Mouse (Mus musculus): Measurements from ENCODE around the gene Hat1.
A peak's percentile ranks its signal among the peaks of the same experiment; 100 is the strongest.
"Not testable (repeated sequence)": the region's sequence is repeated elsewhere in the genome, so short reads cannot be mapped to it uniquely, and the experiment has no call there.

Gene Hat1

DNA sequence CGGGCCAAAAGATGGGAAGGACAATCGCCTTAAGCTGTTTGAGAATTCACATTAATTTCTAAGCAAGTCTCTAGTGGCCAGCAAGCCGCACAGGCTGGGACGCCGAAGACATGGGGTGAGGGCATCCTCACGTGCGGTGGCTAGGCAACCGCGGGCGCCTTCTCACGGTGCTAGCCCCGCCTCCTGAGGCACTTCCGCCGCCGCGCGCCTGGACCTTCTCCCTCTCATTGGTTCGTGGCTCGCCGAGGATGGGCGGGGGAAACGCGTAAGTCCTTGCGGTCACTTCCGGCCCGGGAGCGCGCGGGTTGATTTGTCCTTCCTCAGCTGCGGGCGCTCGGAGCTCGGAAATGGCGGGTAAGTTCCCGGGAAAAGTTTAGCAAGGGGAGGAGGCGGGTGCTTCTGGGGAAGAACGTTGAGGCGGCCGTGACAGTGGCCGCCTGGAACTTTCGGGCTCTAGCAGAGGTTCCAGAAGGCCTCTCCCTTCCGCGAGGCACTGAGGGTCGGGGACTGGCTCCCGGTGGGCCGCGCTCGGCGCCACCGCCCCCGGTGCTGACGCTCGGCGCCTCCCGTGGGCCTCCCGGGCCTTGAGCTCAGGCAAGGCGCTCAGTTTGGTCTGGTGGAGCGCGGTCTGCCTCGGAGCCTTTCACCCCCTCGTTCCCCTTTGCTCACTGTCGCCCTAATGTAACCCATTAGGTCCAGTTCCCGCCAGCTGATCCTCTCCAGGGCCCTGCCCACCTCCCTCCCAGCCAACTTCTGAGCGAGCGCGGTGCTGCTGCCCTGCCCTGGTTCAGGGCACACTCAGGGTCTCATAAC lies at the start of gene Hat1:
Gene Hat1, plus strand, starts transcription at position 8 of the 813 bp plus-strand sequence.
- peak; percentile 98 for DNase-seq (ENCODE audit: low read depth, low spot score)

DNA sequence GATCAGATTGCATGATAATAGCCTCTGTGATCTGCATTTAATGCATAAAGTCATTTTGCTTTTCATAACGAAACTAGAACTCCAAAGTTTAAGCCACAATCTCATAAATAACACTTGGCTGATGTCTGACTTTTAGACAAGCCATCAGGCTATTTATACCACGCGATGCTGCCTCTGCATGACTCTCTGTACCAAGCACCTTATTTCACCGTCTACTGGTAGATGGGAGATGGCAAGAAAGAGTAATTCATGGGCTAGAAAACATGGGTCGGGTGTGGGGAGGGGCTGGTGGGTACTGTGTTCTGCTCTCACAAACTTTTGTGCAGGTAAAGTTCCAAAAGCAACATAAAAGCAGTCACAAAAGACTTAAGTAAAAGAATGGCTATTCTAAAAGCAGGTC lies 48.6 kb upstream of the Hat1 start:
- peak; percentile 47 for DNase-seq (ENCODE audit: low read depth, low spot score)

DNA sequence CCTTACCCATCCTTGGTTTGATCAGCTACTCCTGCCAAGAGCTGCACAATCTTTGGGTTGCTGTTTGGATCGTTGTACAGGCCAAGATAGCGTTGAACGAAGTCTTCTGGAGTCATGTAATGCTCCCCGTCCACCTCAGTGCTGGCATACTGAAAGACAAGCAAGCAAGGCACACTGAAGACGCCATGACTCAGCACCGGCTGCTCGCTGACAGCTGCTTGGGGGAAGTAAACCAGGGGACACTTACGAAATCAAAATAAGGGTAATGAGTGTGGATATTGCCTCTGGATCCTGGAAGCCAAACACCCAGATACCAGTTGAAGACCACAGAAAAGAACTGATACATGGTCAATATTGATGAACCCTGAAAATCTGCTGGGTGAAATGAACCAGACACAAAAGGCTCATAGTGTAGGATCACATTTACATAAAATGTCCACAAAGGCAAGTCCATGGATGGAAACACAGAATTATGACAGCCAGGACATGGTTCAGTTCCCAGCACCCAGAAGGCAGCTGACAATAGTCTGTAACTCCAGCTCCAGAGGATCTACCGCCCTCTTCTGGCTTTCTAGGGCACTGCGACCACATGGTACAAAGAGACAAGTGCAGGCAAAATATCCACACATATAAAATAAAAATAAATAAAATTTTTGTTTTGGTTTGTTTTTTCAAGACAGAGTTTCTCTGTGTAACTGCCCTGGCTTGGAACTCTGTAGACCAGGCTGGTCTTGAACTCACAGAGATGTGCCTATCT lies 44.7 kb upstream of the Hat1 start:
- no peak for DNase-seq (ENCODE audit: low read depth, low spot score)

DNA sequence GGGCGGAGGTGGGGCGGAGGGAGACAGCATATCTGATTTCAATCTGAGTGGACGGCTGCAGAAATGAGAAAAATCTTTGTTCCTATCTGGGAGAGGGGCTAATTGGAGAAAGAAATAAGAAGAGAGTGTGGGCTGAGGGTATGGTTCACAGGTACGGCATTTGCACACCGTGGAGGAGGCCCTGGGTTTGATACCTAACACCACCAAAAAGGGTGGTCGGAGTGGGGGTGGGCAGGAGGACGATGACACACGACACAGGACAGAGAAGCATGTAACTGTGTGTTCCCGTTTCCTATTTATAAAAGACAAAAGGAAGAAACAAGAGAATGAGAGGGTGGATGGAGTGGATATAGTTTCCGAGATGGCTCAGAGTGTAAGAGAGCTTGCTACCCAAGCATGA lies 41.6 kb upstream of the Hat1 start:
- no peak for DNase-seq (ENCODE audit: low read depth, low spot score)

DNA sequence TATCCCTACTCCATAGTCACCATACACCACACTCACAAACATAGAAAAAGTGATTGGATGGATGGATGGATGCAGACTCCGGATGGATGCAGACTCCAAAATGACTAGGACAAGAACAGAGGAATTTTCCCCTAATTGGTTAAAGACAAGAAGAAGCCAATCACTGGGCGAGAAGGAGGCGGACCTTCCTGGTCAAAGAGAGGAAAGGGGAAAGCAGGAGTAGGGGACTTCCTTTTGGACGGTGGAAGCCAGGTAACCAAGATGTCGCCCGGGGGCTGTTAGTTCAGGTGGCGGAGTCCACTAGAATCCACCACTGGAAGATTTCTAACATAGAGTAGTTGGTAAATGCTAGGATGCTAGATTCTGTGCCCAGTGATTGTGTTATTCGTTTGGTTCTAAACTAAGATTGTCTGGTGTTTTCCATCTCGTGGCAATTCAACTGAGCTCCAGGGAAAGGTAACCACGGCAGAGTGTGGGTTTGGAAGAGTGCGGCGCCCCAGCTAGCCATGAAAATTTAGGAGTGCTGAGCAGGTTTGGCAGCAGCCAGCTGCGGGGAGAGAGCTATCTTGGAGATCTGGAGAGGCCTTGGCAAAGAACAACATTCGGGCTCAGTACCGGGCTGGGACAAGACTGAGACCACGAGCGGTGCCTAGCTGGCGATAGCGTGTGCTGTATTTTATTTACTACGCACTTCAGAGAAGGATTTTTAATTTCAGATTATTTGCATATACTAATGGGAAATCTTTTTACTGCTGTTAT lies 40.8 kb upstream of the Hat1 start:
- no peak for DNase-seq (ENCODE audit: low read depth, low spot score)

DNA sequence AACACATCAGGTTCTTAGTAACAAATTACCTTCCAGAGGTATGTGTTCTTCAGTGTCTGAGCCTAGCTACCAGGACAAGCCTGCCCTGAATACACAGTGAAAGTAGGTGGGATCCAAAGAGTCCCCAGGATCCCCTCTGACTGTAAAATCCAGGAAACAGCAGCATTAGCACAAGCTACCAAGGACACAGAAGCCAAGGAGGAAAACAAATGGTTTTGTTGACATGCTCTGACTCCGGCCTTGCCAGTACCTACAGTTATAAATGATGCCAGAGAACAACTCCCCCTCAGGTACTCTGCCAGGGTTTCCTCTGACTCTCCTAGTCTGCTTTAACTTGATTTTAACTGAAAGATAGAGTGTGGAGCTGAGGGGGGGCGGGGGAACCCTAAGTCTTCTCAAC lies 39.2 kb upstream of the Hat1 start:
- no peak for DNase-seq (ENCODE audit: low read depth, low spot score)

DNA sequence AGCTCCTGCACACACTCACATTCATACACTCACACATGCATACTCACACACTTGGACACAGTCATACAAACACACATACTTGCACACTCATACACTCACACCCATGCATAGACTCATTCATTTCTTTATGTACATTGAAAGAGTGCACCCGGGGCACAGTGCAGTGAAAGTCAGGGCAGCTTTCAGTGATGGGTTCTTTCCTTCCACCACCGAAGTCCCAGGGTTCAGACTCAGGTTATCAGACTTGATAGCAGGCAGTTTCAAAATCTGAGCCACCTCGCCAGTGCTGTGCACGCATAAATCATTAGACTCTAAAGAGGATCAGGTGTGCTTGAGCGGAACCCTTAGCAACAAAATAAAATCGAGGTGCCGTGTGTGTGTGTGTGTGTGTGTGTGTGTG lies 38.6 kb upstream of the Hat1 start:
- no peak for DNase-seq (ENCODE audit: low read depth, low spot score)

DNA sequence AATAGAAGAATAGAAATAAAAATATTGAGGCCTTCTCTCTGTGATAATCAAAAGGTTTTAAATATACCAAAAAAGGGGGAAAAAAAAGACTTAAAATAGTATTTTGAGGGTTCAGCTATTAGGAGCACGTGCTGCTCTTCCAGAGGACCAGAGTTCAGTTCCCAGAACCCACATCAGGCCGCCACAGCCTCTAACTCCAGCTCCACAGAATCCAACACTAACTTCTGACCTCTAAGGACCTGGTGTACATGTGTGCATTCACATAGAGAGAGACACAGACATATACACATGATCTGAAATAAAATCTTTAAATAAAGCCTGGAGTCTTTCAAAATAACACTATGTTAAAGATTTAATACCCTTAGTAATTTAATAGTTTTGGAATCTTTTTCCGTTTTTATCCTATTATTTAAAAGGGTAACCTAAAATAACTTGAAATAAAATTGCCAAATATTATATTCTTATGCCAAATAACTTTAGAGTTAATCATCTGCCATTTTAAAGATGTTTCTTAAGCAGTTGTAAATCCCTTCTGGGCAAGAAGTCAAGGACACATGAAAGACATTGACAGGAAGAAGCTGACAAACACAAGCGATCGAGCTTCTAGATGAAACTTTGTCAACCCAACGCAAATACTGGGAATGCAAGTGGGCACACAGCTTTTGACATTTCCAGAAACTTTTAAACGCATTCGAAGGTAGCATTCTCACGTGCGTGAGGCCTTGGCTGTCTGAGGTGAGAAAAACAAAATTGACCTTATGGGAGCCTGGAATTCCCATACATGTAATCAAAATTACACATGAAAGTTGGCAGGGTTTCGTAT lies 37.6 kb upstream of the Hat1 start:
- no peak for DNase-seq (ENCODE audit: low read depth, low spot score)

DNA sequence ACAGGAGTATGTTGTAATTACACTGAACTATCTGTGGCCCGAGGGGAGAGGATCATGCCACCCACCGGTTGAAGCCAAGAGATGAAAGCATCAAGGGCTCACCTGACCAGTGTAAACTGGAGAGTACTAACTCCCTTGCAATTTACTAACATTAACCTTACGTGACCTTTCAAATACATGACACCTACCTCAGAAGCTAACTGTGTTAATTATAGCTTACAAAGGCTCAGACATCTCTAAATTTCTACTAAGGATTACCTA lies 37.1 kb upstream of the Hat1 start:
- DNase-seq (ENCODE audit: low read depth, low spot score) = no peak

DNA sequence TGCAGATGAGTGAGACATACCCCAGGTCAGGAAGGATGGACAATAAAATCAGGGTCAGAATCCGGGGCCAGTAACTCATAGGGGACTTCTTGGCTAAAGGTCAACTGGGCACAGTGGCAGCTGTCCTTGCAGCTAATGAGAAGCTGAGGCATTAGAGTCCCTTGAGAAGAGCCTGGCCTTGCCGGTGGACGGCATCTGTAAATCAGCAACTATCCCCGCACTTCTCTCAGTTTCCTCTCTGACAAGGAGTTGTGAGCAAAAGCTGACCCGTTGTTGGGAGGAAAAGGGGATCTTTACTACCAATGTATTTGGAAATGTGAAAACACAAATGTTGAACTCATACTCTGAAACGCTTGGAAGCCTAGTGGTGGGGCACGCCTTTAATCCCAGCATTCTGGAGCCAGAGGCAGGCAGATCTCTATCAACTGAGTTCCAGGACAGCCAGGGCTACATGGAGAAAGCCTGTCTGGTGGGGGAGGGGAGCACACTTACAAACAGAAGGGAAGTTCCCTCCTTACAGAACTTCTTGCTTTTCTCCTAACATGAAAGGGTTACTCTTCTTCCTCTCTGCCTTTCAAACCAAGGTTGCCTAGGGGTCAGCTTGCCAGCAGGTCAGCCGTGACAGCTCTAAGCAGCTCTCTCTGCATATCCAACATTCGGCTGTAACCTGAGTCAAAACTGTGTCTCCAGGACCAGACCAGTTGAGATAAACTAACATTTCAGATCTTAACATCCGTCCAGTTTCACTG lies 35.3 kb upstream of the Hat1 start:
- DNase-seq (ENCODE audit: low read depth, low spot score) = peak; percentile 33

DNA sequence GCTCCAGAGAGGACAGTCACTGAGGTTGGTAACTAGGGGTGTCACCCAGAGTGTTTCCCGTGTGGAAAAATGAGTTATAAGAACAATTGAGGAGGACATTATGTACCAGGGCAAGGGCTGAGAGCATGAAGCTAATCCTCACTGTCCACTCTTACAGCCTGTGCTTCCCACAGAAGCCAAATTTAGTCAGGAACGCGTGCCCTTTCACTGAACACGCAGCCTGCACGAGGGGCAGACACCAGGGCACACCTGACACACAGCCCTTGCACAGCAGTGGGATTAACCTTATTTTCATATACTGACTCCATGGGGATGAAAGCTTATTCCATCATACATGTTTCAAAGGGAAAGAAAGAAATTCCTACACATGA lies 34.7 kb upstream of the Hat1 start:
- no peak for DNase-seq (ENCODE audit: low read depth, low spot score)

DNA sequence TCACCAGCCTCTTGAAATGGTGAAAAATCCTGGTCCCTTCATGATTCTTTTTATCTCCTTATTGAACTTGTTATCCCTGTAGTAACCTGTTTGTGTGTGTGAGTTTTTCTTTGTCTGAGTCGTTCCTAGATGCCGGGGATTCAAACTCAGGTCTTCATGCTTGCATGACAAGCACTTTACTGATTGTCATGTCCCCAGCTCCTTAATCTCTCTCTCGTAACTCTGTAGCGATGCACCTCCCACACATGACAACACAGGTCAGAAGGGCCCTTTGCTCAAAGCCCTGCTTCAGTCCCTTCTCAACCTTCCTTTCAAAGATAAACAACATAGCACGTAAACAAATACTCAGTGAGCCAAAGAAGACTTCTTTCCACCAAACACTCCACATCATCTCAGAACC lies 30.4 kb upstream of the Hat1 start:
- DNase-seq (ENCODE audit: low read depth, low spot score) = no peak

DNA sequence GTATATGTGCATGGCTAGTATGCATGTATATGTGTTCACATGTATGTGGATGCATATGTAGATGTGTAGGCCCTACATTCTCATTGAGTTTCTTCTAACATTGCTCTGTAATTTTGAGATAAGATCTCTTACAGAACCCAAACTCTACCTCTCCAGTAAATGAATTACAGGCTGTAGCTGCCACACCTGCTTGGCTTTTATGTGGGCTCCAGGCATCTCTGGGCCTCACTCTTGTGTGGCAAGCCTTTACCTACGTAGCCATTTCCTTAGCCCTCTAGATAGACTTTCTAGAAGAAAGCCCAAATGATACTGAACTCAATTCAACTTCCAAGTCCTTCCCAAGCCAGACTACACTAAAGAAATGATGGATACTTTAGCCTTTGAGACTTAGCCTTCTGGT lies 28.6 kb upstream of the Hat1 start:
- DNase-seq (ENCODE audit: low read depth, low spot score) = no peak

DNA sequence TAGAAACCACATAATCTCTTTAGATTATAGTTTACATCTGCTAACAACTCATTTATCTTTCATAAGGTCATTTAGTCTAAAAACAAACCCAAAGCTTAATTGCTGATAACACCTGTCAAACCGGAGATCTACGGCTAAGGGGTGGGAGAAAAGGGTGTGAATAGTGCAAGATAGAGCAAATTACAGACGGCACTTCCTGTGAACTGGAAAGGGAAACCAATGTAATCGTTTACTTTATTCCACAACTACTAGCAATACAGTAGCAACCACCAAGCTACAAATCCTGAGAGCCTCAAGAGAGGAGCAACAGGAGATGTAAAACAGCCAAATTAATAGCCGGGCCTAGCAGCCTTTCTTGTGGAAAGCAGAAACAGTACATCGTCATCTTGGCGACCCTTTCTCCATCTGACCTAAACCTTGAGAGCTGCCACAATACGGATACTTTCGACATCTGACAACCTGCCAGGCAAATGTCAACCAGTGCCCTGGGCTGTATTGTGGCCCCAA lies 22.1 kb upstream of the Hat1 start:
- DNase-seq (ENCODE audit: low read depth, low spot score) = no peak

DNA sequence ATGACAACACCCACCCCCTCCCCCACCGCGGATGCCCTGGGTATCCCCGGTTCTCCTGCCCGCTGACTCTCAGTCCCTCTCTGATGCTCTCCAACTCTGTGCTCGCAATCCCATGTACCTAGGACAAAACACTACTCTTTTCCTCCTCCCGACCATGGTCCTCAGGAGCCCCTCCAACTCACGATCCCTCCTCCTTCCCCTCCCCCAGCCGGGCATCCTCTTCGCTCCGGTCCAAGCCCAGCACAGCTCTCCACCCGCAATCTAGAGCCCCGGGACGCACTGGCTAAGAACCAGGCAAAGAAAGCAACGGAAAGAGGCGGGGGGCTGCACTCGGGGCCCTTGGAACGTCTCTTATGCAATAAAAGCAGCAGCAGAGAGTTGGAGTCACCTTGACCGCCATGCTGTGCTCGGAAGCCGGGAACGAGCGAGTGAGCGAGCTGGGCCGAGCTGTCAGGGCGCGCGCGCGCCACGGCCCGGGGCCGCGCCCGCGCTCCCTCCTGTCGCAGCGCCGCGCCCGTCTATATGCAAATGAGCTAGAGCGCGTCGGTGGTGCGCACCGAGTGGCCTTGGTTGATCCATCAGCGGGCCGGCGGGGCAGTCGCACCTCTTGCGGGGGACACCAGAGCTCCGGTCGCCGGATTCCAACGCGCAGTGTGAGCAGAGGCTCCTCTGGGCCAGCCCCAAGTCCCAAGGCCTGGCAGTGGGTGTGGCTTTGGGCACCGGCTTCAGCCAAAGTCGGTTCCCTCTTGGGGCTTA lies 21.5 kb upstream of the Hat1 start, which contains the start of gene Slc25a12:
Gene Slc25a12, minus strand, starts transcription at position 625 of the 756 bp plus-strand sequence.
- peak; percentile 95 for DNase-seq (ENCODE audit: low read depth, low spot score)

DNA sequence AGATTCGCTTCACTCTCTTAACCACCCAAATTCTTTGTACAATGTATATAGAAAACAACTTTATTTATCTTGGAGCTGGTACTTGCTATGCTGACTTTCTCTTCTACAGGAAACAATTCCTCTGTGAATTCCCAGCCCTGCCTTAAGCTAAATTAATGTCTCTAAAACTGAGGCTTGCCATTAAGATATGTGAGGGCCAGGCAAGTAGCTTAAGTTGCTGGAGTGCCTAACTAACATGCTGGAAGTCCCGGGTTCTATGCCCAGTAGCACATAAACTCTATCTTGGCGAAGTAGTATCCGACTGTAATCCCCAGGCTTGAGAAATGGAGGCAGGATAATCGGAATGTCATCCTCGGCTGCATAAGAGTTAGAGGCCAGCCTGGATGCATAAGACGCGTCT lies 20.7 kb upstream of the Hat1 start:
- no peak for DNase-seq (ENCODE audit: low read depth, low spot score)

DNA sequence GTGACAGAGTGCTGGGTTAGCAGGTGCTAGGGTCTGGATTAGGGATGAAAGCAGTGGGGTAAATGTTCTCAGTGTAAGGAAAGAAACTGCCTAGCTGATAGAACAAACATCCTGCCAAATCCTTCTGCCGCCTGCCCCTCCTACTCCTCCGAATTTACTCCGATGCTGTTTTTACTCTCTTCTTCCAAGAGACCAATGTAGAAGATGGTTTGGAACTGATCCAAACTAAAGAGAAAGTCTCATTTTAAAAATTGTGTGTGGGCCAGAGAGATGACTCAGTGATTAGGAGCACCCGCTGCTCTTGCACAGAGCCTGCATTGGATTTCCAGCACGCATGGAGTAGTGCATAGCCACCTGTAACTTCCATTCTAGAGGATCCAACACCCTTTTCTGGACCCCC lies 17.0 kb upstream of the Hat1 start:
- no peak for DNase-seq (ENCODE audit: low read depth, low spot score)

DNA sequence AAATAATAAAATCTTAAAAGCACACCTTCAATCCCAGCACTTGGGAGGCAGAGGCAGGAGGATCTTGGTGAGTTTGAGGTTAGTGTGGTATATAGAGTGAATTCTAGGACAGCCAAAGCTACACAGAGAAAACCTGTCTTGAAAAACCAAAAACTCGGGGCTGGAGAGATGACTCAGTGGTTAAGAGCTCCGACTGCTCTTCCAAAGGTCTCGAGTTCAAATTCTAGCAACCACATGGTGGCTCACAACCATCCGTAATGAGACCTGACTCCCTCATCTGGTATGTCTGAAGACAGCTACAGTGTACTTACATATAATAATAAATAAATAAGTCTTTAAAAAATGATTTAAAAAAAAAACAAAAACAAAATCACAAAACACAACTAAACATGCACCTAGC lies 16.5 kb upstream of the Hat1 start:
- not testable (repeated sequence) for DNase-seq (ENCODE audit: low read depth, low spot score)

DNA sequence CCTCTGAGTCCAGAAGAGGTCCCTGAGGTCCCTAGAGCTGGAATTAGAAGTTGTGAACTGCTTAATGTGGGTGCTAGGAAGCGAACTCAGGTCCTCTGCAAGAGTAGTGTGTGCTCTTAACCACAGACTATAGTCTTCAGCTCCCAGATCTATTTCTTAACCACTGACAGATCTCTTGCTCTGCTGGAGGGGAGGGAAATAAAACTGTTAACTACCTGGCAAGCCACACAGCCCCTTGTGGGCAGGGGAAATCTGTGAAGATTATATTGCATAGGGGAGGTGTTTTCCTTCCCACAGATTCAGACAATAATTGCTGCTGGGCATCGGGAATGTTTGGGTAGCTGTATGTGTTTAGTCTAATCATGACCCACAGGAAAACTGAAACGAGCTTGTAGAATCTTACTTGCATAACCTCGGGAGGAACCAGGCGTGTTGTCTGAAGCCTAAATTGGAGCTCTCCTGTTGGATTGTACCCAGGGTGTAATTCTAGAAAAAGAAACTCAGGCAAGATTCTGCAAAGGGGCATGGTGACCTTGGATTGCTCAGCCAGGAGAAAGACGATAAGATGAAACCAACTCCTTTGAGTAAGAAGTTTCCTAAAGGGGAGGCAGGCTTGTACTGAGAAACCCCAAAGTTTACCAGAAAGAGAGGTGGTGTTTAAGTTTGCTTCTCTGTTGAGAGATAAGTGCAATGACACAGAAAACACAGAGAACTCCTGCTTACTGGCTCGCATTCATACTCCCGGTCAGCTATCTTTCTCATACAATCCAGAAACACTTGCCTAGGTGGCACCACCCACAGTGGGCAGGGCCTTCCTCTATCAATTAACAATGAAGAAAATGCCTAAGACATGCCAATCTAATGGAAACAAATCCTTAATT lies 14.2 kb upstream of the Hat1 start:
- no peak for DNase-seq (ENCODE audit: low read depth, low spot score)

All from A20 (cell line).